Mouse (Mus musculus) limb, embryonic 14.5 days (tissue): ENCODE results near the gene Bud31. TPM values are rescaled to one million over a fixed set of nuclear protein-coding genes. Genes with fewer than 3 reads are reported as not detected.
A peak's percentile ranks its signal among the peaks of the same experiment; 100 is the strongest.

ENCODE experiments used
- ATAC-seq: fragments of 200-750 bp; cut with Nextera tagmentation; 2 replicates; pipeline ENCODE4 v1.8.0; 2017; ENCODE audit warnings: low read depth, moderate number of reproducible peaks, moderate TSS enrichment; ENCODE audit not compliant: low FRiP score
- DNase-seq: peaks from one replicate; pipeline ENCODE4 v3.0.0-alpha.2; 2015; ENCODE audit warnings: low spot score
- H3K27ac ChIP-seq: fragments of 300-500 bp; sonication (generic); replicated peaks from 2 replicates; pipeline ENCODE4 v1.5.1; 2014; ENCODE audit warnings: low read depth, mild to moderate bottlenecking, low read length, moderate library complexity, mixed read lengths
- H3K27me3 ChIP-seq: fragments of 300-500 bp; sonication (generic); 2 replicates; pipeline ENCODE4 v1.6.1; 2014; ENCODE audit warnings: low read length, mixed read lengths; ENCODE audit not compliant: control insufficient read depth, insufficient read depth
- H3K36me3 ChIP-seq: fragments of 300-500 bp; sonication (generic); 2 replicates; pipeline ENCODE4 v1.6.1; 2014; ENCODE audit warnings: mild to moderate bottlenecking, low read length, moderate library complexity, mixed read lengths; ENCODE audit not compliant: control insufficient read depth, insufficient read depth
- H3K4me1 ChIP-seq: fragments of 300-500 bp; sonication (generic); 2 replicates; pipeline ENCODE4 v1.6.1; 2014; ENCODE audit warnings: antibody characterized with exemption, low read length, mixed read lengths; ENCODE audit not compliant: control insufficient read depth, insufficient read depth
- H3K4me2 ChIP-seq: fragments of 300-500 bp; sonication (generic); replicated peaks from 2 replicates; pipeline ENCODE4 v1.6.1; 2014; ENCODE audit warnings: low read depth, mild to moderate bottlenecking, low read length, moderate library complexity; ENCODE audit not compliant: severe bottlenecking
- H3K4me3 ChIP-seq: fragments of 300-500 bp; sonication (generic); replicated peaks from 2 replicates; pipeline ENCODE4 v1.5.1; 2014; ENCODE audit warnings: low read length
- H3K9ac ChIP-seq: fragments of 300-500 bp; sonication (generic); 2 replicates; pipeline ENCODE4 v1.6.1; 2014; ENCODE audit warnings: mild to moderate bottlenecking, low read depth, low read length, moderate library complexity; ENCODE audit not compliant: severe bottlenecking
- H3K9me3 ChIP-seq: fragments of 300-500 bp; sonication (generic); 2 replicates; pipeline ENCODE4 v1.6.1; 2016; ENCODE audit warnings: low read length; ENCODE audit not compliant: control insufficient read depth
- POLR2A ChIP-seq: fragments of 200-500 bp; IDR thresholded peaks from 2 replicates; pipeline ENCODE4 v1.8.0; 2012; ENCODE audit warnings: inconsistent platforms, mild to moderate bottlenecking, moderate library complexity, borderline replicate concordance; ENCODE audit not compliant: insufficient read depth, insufficient read length; ENCODE audit errors: extremely low read depth
- WGBS: fragments of 180-500 bp; shearing (Covaris S2); extraction: QIAGEN DNeasy Blood & Tissue Kit; methylation state at CpG from one replicate; pipeline ENCODE4 v1.1.7; 2014; 5-methylcytosine and 5-hydroxymethylcytosine counted together
- polyA plus RNA-seq, 2 experiments: library from polyadenylated mRNA; depleted of rRNA in 1 of 2; stranded (reverse) in 1 of 2; unstranded in 1 of 2; fragments of >200 nt; fragmentation: Nextera tagmentation in 1 of 2; extraction: Ambion mirVana in 1 of 2; gene quantifications; 2 replicates each; pipeline versions ENCODE4 v1.2.1 to v1.2.3; 2012 to 2014

Gene Bud31
- polyA plus RNA-seq, 2 experiments: 147 to 197 TPM

- Histone ChIP-seq H3K9ac (peak overlapping the region; percentile 82), H3K4me3 (peak overlapping the region; percentile 84), H3K4me1 (peaks cover 10% of the 10 kb centered on the region), H3K27me3 (no peaks in the 10 kb centered on the region), H3K27ac (no peak overlapping the region; the same call in 1 of the 2 replicates), H3K4me2 (peak overlapping the region; percentile 76), H3K9me3 (no peaks in the 10 kb centered on the region), H3K36me3 (peaks cover 57% of the 10 kb centered on the region)
- no peak for TF ChIP-seq POLR2A
- ATAC-seq: no peak
- 9% methylated on average over 6 of the region's 6 CpGs for WGBS
- DNase-seq: peak; percentile 61
Measured at GRCm38 (mm10) chr5:145138836-145139235, 1.3 kb upstream of the Bud31 start.

- Histone ChIP-seq H3K4me1 (peaks cover 10% of the 10 kb centered on the region), H3K36me3 (peaks cover 57% of the 10 kb centered on the region), H3K4me3 (peak overlapping the region; percentile 84), H3K27me3 (no peaks in the 10 kb centered on the region), H3K27ac (peak overlapping the region; percentile 77), H3K9ac (peak overlapping the region; percentile 82), H3K4me2 (peak overlapping the region; percentile 76), H3K9me3 (no peaks in the 10 kb centered on the region)
- no peak for ATAC-seq
- no peak for TF ChIP-seq POLR2A
- 1% methylated on average over 18 of the region's 18 CpGs for WGBS
- no peak for DNase-seq
Measured at GRCm38 (mm10) chr5:145140611-145141010, 449 bp downstream of the Bud31 start.

- H3K27ac ChIP-seq: no peak overlapping the region
- WGBS: 87% methylated on average over 5 of the region's 5 CpGs
- H3K4me1 ChIP-seq: no peaks in the 10 kb centered on the region
- H3K36me3 ChIP-seq: peaks cover 98% of the 10 kb centered on the region
- H3K4me2 ChIP-seq: no peak overlapping the region
- TF ChIP-seq POLR2A: no peak
- no peak for DNase-seq
- H3K27me3 ChIP-seq: no peaks in the 10 kb centered on the region
- ATAC-seq: no peak
- no peaks in the 10 kb centered on the region for H3K9me3 ChIP-seq
- H3K9ac ChIP-seq: no peak overlapping the region
- no peak overlapping the region for H3K4me3 ChIP-seq
Measured at GRCm38 (mm10) chr5:145147748-145148147, 7.6 kb downstream of the Bud31 start.

GRCm38 (mm10) chr5:145149294-145149693 is 9.1 kb downstream of the Bud31 start:
- H3K4me2 ChIP-seq: no peak overlapping the region
- H3K9ac ChIP-seq: no peak overlapping the region
- DNase-seq: no peak
- 91% methylated on average over 6 of the region's 6 CpGs for WGBS
- H3K4me1 ChIP-seq: no peaks in the 10 kb centered on the region
- no peaks in the 10 kb centered on the region for H3K9me3 ChIP-seq
- H3K27ac ChIP-seq: no peak overlapping the region
- no peak for ATAC-seq
- peaks cover 95% of the 10 kb centered on the region for H3K36me3 ChIP-seq
- no peaks in the 10 kb centered on the region for H3K27me3 ChIP-seq
- TF ChIP-seq POLR2A: no peak
- no peak overlapping the region for H3K4me3 ChIP-seq

GRCm38 (mm10) chr5:145152690-145153089 is 12.5 kb downstream of the Bud31 start:
- no peak for TF ChIP-seq POLR2A
- Histone ChIP-seq H3K36me3 (peaks cover 86% of the 10 kb centered on the region), H3K9me3 (no peaks in the 10 kb centered on the region), H3K4me3 (no peak overlapping the region), H3K9ac (no peak overlapping the region), H3K4me1 (no peaks in the 10 kb centered on the region), H3K27ac (no peak overlapping the region), H3K4me2 (no peak overlapping the region), H3K27me3 (no peaks in the 10 kb centered on the region)
- DNase-seq (no peak), ATAC-seq (no peak)
- WGBS: 92% methylated on average over 5 of the region's 5 CpGs

- ATAC-seq (no peak), DNase-seq (no peak)
- no peak overlapping the region for H3K4me2 ChIP-seq
- no peaks in the 10 kb centered on the region for H3K9me3 ChIP-seq
- no peak overlapping the region for H3K9ac ChIP-seq
- no peak overlapping the region for H3K4me3 ChIP-seq
- H3K27me3 ChIP-seq: no peaks in the 10 kb centered on the region
- 92% methylated on average over 14 of the region's 14 CpGs for WGBS
- no peak overlapping the region for H3K27ac ChIP-seq
- peaks cover 73% of the 10 kb centered on the region for H3K36me3 ChIP-seq
- TF ChIP-seq POLR2A: no peak
- H3K4me1 ChIP-seq: peaks cover 6% of the 10 kb centered on the region
Measured at GRCm38 (mm10) chr5:145161361-145161760, 21.2 kb downstream of the Bud31 start.
